Mouse (Mus musculus): ENCODE measurements at regions not wholly inside any gene's neighbourhood (a gene's known extent, or its start where the extent isn't known, plus 50 kb on each side); places are given as distances from the start of the nearest gene placed in this dataset.

DNA sequence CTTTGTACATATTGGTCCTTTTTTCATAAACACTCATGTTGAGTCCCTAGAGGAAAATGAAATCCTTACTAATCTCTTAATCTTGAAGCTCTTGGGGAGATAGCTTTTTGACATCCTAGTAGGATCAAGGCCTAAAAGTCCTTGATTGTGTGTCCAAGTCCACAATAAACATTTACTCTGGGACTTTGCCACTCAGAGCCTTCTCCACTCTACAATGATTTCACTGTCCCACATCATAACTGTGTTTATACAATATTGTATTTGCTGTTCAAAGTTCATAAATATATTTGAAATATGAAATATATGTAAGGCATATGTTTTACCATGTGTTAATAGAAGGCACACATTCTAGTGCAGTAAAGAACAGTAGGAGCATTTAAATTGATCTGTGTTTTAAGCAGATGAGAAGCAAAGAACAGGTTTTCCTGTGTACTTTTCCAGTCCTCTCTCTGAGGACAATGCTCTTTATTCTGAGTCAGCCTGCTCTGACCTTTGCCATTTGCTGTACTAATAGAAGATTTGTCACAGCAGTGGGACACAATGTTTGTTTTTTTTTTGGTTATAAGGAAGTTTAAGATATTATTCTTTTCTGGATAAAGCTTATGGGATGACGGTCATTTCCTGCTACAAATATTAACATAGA lies 130.7 kb upstream of the Gprin3 start:
- no peak for DNase-seq (ENCODE audit: low spot score)

DNA sequence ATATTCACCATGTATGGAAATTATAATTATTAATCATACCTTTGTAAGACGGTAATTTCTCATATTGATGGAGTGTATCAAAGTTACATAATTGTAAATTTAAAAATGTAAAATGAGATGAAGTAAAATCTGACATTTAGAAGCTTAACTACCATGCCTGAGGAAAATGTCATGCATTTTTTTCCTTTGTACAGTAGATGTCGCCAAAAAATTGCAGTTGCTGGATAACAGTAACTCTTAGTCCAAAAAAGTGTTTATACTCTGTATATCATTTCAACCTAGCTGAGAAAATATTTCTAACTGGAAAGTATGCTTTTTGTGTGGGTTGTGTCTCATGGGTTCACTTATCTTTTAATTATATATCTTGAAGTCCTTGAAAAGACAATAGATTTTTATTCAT lies 110.9 kb upstream of the Gprin3 start:
- no peak for DNase-seq (ENCODE audit: low spot score)

DNA sequence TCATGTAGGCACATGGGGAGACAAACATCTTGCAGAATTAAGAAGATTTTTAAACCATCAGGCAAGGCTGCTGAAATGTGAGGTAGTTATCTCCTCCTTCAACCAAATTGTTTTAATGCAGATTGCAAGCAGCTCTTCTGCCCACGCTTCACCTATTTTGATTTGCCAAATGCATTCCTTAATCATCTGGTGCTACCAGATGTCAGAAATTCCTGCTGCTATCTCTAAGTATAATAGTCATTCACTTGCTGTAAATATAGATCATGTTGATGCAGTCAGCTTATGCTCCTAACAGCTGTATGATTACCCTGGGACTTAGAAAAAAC lies 98.8 kb upstream of the Gprin3 start:
- DNase-seq (ENCODE audit: low spot score) = no peak

DNA sequence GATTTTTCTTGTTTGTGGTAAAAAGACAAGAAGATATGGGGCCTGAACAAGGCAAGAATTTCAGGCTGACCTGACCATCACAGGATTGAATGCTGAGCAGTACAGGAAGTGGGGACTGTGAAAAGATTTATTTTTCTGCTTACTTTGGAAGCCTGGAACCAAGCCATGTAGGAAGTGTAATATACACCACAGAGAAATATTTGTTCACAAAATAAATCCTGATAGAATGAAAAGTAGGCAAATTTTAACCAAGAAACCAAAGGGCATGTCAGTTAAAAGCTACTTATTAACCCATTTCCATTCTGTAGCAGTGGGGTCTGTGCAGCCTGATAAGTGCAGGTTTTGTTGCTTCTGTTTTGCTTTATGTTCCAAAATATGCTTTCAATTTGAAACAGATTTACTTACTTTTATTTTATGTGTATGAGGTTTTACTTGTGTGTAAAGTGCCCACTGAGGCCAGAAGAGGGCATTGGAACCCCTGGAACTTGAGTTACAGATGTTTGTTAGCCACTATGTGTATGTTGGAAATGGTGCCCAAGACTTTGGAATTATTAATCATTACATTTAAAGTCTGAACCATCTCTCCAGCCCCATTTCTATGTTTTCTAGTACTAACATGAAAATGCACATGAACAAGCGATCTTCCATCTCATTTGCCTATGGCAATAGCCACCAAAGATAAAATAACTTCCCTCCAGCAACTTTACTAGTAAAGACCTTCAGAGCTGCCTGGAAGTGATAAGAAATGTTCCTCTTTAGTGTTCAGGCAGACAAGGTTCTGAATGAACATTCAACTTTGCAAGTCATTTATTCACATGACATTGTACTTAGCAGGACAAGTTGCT lies 98.2 kb upstream of the Gprin3 start:
- no peak for DNase-seq (ENCODE audit: low spot score)

DNA sequence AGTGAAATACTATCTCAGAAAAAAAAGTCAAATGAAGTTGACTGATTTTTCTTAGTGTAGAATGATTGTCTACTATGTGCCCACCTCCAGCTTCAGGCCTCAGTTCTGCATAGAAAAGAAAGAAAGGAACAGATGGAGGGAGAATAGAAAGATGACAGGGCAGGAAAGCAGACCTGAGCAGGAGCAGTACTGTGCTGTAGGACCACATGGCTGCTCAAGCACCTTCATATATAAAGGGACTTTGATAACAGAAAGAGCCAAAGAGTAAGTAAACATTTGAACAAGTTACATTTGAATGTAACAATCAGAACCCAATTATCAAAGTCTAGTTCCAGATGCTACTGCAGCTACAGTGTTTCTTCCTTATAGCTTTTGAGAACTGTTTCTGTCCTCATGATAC lies 96.9 kb upstream of the Gprin3 start:
- no peak for DNase-seq (ENCODE audit: low spot score)

DNA sequence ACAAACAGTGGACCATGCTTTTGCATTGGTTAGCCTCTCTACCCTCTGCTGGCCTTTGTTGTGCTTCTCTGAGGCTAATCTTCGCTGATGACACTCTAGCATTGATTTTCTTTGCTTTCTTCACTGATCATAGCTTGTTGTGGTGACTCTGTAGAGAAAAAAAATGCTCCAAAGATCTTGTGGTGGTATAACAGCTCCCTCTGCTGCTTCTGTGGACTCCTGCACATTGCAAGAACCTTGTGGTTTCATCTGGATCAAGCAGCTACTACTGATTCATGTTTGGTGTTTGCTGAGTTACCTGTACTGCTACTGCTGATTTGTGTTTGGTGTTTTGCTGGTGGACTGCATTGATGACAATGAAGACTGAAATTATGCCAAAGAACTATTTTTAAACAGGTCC lies 74.7 kb upstream of the Gprin3 start:
- no peak for DNase-seq (ENCODE audit: low spot score)

DNA sequence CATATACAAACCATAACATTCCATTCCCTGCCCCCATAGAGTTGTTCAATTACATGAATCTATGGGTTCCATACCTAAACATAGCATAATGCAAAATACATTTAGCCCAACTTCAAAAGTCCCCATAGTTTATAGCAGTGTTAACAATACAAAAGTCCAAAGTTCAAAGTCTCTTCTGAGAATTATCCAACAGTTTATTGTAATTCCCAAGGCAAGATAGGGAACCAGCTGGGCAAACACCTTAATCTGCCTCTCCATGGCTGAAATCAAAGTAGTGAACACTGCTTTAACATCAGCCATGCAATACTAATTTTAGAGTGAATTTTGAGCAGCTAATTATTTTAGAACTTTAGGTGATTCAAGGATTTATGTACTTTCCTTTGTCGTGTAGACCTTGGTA lies 72.7 kb upstream of the Gprin3 start:
- DNase-seq (ENCODE audit: low spot score) = no peak

DNA sequence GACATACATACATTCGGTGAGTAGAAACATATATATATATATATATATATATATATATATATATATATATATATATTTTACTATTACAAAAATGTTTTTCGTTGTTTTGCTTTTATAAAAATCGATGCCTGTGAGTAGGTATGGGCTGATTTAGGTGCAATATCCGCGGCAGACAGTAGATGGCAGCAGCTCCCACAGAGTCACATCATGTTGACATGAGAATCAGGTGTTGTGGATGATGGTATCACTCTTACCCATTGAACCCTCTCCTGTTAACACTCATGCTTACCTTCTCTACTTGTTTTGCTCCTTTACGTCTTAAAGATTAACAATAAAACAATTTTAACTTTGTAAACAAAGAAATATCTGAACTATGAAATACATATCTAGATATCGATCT lies 72.0 kb upstream of the Gprin3 start:
- peak; percentile 33 for DNase-seq (ENCODE audit: low spot score)

DNA sequence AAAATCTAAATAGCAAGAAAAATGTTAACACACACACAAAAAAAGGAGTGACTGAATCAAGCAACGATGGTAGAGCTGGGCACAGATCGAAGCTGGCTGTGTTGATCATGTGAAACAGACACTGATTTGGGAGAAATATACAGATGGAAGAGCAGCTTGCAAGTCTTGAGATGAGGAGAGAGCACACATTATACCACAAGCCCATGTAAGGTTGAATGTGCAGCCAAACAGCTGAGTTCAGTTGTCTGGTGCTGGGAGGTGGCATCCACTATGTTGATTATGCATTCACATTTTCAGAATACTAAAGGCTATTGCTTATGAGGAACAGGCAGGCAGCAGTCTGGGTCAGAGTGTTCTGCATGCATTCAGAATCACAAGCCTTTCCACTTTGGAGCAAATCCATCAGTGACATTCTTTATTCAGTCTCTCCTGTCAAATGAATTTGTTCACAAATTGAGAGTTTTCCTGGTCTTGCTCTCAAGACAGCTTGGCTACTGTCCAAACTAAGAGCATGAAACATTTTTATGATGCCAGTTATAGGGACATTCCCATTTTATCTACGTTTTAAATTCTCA lies 63.0 kb upstream of the Gprin3 start:
- DNase-seq (ENCODE audit: low spot score) = no peak

DNA sequence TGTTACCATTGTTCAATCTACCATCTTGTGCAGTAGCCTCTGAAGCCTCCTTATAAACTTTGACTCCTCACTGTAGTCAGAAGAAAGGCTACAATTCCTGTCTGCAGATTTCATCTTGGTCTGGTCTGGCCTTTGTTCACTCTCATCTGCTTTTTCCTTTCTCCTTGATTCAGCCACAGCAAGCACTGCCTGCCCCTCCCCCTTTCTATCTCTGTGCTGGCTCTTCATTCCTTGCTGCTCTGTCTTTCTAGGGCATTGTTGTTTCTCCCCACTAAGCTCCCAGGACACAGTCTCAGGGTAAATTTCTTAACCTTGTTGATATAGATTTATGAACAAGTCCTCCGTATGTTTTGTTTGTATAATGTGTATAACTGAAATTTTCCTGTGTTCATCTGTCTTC lies 62.3 kb upstream of the Gprin3 start:
- DNase-seq (ENCODE audit: low spot score) = no peak

DNA sequence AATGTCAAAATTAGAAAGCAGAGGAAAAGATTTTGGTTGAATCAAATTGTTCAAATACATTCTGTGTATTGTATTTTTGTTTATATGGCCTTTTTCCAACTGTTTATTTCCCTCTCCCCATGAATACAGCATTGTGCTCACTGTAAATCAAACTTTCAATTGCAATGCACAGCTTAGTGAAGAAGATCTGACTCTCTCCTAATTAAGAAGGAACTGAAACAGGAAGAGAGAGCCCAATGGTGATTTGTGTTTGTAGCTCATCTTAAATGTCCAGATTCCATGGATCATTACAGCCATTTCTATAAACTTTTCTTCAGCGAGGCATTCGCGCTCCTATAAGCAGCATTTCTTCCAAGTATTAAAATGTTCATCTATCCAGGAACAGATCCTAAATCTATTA lies 57.9 kb upstream of the Gprin3 start:
- no peak for DNase-seq (ENCODE audit: low spot score)

DNA sequence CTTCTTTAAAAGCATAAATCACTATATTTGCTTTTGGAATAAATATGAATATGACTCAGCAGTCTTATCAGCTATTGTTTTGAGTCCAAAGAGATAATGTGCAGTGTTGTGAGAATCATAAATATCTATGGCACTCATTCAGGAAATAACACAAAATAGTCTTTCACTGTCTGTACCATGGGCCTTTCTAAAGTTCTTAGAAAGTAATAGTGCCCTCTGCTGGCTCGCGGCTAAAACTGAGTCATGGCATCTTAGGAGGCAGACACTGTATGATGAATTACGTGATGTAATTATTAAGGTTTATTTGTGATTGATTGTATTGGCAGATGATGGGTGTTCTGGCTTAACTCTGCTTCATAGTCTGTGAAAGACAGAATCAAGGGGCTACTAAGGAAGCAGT lies 57.5 kb upstream of the Gprin3 start:
- DNase-seq (ENCODE audit: low spot score) = peak; percentile 53

Data from lung, postnatal 25 days (tissue).